Mouse (Mus musculus): ENCODE results near the gene Slc7a15.

Gene Slc7a15

GRCm38 (mm10) chr12:8556189-8556588 lies 42.7 kb downstream of the Slc7a15 start:
- no peak for DNase-seq

GRCm38 (mm10) chr12:8555419-8555818 lies 43.4 kb downstream of the Slc7a15 start:
- no peak for DNase-seq

GRCm38 (mm10) chr12:8547357-8547756 lies 51.5 kb downstream of the Slc7a15 start:
- DNase-seq: peak; percentile 76

GRCm38 (mm10) chr12:8546801-8547200 lies 52.1 kb downstream of the Slc7a15 start:
- DNase-seq: no peak

- DNase-seq: no peak
Observed at GRCm38 (mm10) chr12:8545066-8545610, 53.7 kb downstream of the Slc7a15 start.

- no peak for DNase-seq
Observed at GRCm38 (mm10) chr12:8542371-8542770, 56.5 kb downstream of the Slc7a15 start.

GRCm38 (mm10) chr12:8539471-8539870 lies 59.4 kb downstream of the Slc7a15 start:
- DNase-seq: no peak

GRCm38 (mm10) chr12:8537291-8537690 lies 61.6 kb downstream of the Slc7a15 start:
- no peak for DNase-seq

GRCm38 (mm10) chr12:8536221-8536965 lies 62.5 kb downstream of the Slc7a15 start:
- no peak for DNase-seq

- DNase-seq: no peak
Observed at GRCm38 (mm10) chr12:8535596-8535995, 63.3 kb downstream of the Slc7a15 start.

GRCm38 (mm10) chr12:8534915-8535314 lies 64.0 kb downstream of the Slc7a15 start:
- DNase-seq: no peak

- DNase-seq: no peak
Observed at GRCm38 (mm10) chr12:8527770-8528169, 71.1 kb downstream of the Slc7a15 start.

GRCm38 (mm10) chr12:8527175-8527574 lies 71.7 kb downstream of the Slc7a15 start:
- DNase-seq: no peak

- DNase-seq: no peak
Observed at GRCm38 (mm10) chr12:8524062-8524461, 74.8 kb downstream of the Slc7a15 start.

- no peak for DNase-seq
Observed at GRCm38 (mm10) chr12:8522711-8523110, 76.2 kb downstream of the Slc7a15 start.

GRCm38 (mm10) chr12:8521375-8522047 lies 77.4 kb downstream of the Slc7a15 start:
- DNase-seq: peak; percentile 72

- no peak for DNase-seq
Observed at GRCm38 (mm10) chr12:8519431-8520160, 79.3 kb downstream of the Slc7a15 start.

GRCm38 (mm10) chr12:8511037-8511882 lies 87.6 kb downstream of the Slc7a15 start:
- DNase-seq: no peak

- no peak for DNase-seq
Observed at GRCm38 (mm10) chr12:8510317-8510988, 88.4 kb downstream of the Slc7a15 start.

- peak; percentile 21 for DNase-seq
Observed at GRCm38 (mm10) chr12:8509693-8510092, 89.2 kb downstream of the Slc7a15 start.

- peak; percentile 67 for DNase-seq
Observed at GRCm38 (mm10) chr12:8506954-8507707, 91.7 kb downstream of the Slc7a15 start.

All from lung, postnatal 14 days (tissue).